Mouse (Mus musculus) embryonic facial prominence, embryonic 13.5 days (tissue): ENCODE data around the gene Pde8b. TPM values are rescaled to one million over a fixed set of nuclear protein-coding genes. Genes with fewer than 3 reads are reported as not detected.
A peak's percentile ranks its signal among the peaks of the same experiment; 100 is the strongest.
"Not testable (repeated sequence)": the region's sequence is repeated elsewhere in the genome, so short reads cannot be mapped to it uniquely, and the experiment has no call there.

ENCODE experiments used
- ATAC-seq: fragments of 200-750 bp; cut with Nextera tagmentation; 2 replicates; pipeline ENCODE4 v1.8.0; 2017; ENCODE audit warnings: low read depth; ENCODE audit not compliant: insufficient number of reproducible peaks, insufficient read depth, low FRiP score, low TSS enrichment
- H3K27ac ChIP-seq: fragments of 300-500 bp; sonication (generic); 2 replicates; pipeline ENCODE4 v1.5.1; 2015; ENCODE audit warnings: moderate library complexity, mild to moderate bottlenecking, inconsistent platforms
- H3K27me3 ChIP-seq: fragments of 300-500 bp; sonication (generic); 2 replicates; pipeline ENCODE4 v1.6.1; 2015; ENCODE audit warnings: mild to moderate bottlenecking, inconsistent platforms
- H3K36me3 ChIP-seq: fragments of 300-500 bp; sonication (generic); 2 replicates; pipeline ENCODE4 v1.6.1; 2015; ENCODE audit warnings: mild to moderate bottlenecking, inconsistent platforms
- H3K4me1 ChIP-seq: fragments of 300-500 bp; sonication (generic); 2 replicates; pipeline ENCODE4 v1.6.1; 2015; ENCODE audit warnings: inconsistent platforms
- H3K4me2 ChIP-seq: fragments of 300-500 bp; sonication (generic); 2 replicates; pipeline ENCODE4 v1.6.1; 2015; ENCODE audit warnings: moderate library complexity, mild to moderate bottlenecking, inconsistent platforms
- H3K4me3 ChIP-seq: fragments of 300-500 bp; sonication (generic); 2 replicates; pipeline ENCODE4 v1.5.1; 2015; ENCODE audit warnings: mild to moderate bottlenecking, inconsistent platforms
- H3K9ac ChIP-seq: fragments of 300-500 bp; sonication (generic); 2 replicates; pipeline ENCODE4 v1.6.1; 2015; ENCODE audit warnings: mild to moderate bottlenecking, inconsistent platforms
- H3K9me3 ChIP-seq: fragments of 300-500 bp; sonication (generic); 2 replicates; pipeline ENCODE4 v1.6.1; 2016; ENCODE audit warnings: inconsistent platforms
- WGBS: fragments of 180-500 bp; shearing (Covaris S2); methylation state at CpG from one replicate; pipeline ENCODE4 v1.1.7; 2015; ENCODE audit warnings: mixed read lengths; 5-methylcytosine and 5-hydroxymethylcytosine counted together
- polyA plus RNA-seq: library from polyadenylated mRNA; unstranded; fragments of >200 nt; fragmentation: Nextera tagmentation; extraction: Ambion mirVana; gene quantifications from 2 replicates; pipeline ENCODE4 v1.2.1, GENCODE M21; 2015

The Pde8b gene
- polyA plus RNA-seq, 1 experiment from 2014 or later = 2.6 TPM

GRCm38 (mm10) chr13:95255083-95255482, 4.9 kb upstream of the Pde8b start:
- H3K9me3 ChIP-seq = no peaks in the 10 kb centered on the region
- H3K4me3 ChIP-seq = no peak overlapping the region
- 86% methylated on average over 3 of the region's 3 CpGs for WGBS
- no peak overlapping the region for H3K4me2 ChIP-seq
- H3K36me3 ChIP-seq = no peaks in the 10 kb centered on the region
- no peak overlapping the region for H3K27ac ChIP-seq
- peaks cover 3% of the 10 kb centered on the region for H3K4me1 ChIP-seq
- peaks cover 21% of the 10 kb centered on the region for H3K27me3 ChIP-seq
- no peak for ATAC-seq
- H3K9ac ChIP-seq = no peak overlapping the region

GRCm38 (mm10) chr13:95243026-95243425, 7.1 kb downstream of the Pde8b start:
- no peak for ATAC-seq
- H3K4me2 ChIP-seq = no peak overlapping the region
- H3K36me3 ChIP-seq = no peaks in the 10 kb centered on the region
- H3K9me3 ChIP-seq = no peaks in the 10 kb centered on the region
- no peak overlapping the region for H3K4me3 ChIP-seq
- H3K4me1 ChIP-seq = no peaks in the 10 kb centered on the region
- H3K27me3 ChIP-seq = peaks cover 8% of the 10 kb centered on the region
- H3K9ac ChIP-seq = no peak overlapping the region
- no peak overlapping the region for H3K27ac ChIP-seq
- 79% methylated on average over 2 of the region's 2 CpGs for WGBS

- WGBS = 84% methylated on average over 2 of the region's 2 CpGs
- H3K9me3 ChIP-seq = no peaks in the 10 kb centered on the region
- no peak overlapping the region for H3K27ac ChIP-seq
- no peaks in the 10 kb centered on the region for H3K27me3 ChIP-seq
- H3K4me3 ChIP-seq = no peak overlapping the region
- H3K4me2 ChIP-seq = no peak overlapping the region
- H3K9ac ChIP-seq = no peak overlapping the region
- H3K36me3 ChIP-seq = no peaks in the 10 kb centered on the region
- H3K4me1 ChIP-seq = no peaks in the 10 kb centered on the region
- no peak for ATAC-seq
Measured at GRCm38 (mm10) chr13:95237488-95237887, 12.6 kb downstream of the Pde8b start.

- no peak overlapping the region for H3K27ac ChIP-seq
- no peak overlapping the region for H3K4me3 ChIP-seq
- no peaks in the 10 kb centered on the region for H3K36me3 ChIP-seq
- WGBS = 80% methylated on average over 8 of the region's 8 CpGs
- no peaks in the 10 kb centered on the region for H3K4me1 ChIP-seq
- no peaks in the 10 kb centered on the region for H3K27me3 ChIP-seq
- no peak overlapping the region for H3K9ac ChIP-seq
- H3K9me3 ChIP-seq = no peaks in the 10 kb centered on the region
- ATAC-seq = no peak
- no peak overlapping the region for H3K4me2 ChIP-seq
Measured at GRCm38 (mm10) chr13:95235261-95235660, 14.9 kb downstream of the Pde8b start.

GRCm38 (mm10) chr13:95231366-95232138, 18.6 kb downstream of the Pde8b start:
- Histone ChIP-seq H3K27ac (no peak overlapping the region), H3K36me3 (no peaks in the 10 kb centered on the region), H3K9ac (no peak overlapping the region), H3K4me3 (no peak overlapping the region), H3K4me1 (no peaks in the 10 kb centered on the region), H3K4me2 (no peak overlapping the region), H3K9me3 (no peaks in the 10 kb centered on the region), H3K27me3 (no peaks in the 10 kb centered on the region; the same call in 1 of the 2 replicates)
- ATAC-seq = no peak
- 82% methylated on average over 8 of the region's 8 CpGs for WGBS

GRCm38 (mm10) chr13:95230326-95230725, 19.8 kb downstream of the Pde8b start:
- Histone ChIP-seq H3K4me2 (no peak overlapping the region), H3K9ac (no peak overlapping the region), H3K36me3 (no peaks in the 10 kb centered on the region), H3K27ac (no peak overlapping the region), H3K9me3 (no peaks in the 10 kb centered on the region), H3K27me3 (peaks cover 5% of the 10 kb centered on the region; the same call in 1 of the 2 replicates), H3K4me1 (no peaks in the 10 kb centered on the region), H3K4me3 (no peak overlapping the region)
- WGBS = 65% methylated on average over 1 of the region's 1 CpGs
- no peak for ATAC-seq

- no peak overlapping the region for H3K4me2 ChIP-seq
- WGBS = 81% methylated on average over 2 of the region's 2 CpGs
Measured at GRCm38 (mm10) chr13:95224491-95224890, 25.6 kb downstream of the Pde8b start.

GRCm38 (mm10) chr13:95223427-95223772, 26.7 kb downstream of the Pde8b start:
- ATAC-seq = no peak
- peaks cover 10% of the 10 kb centered on the region; the same call in 1 of the 2 replicates for H3K4me1 ChIP-seq
- no peak overlapping the region for H3K27ac ChIP-seq
- H3K9ac ChIP-seq = peak overlapping the region; percentile 72
- 46% methylated on average over 2 of the region's 2 CpGs for WGBS
- H3K27me3 ChIP-seq = peaks cover 51% of the 10 kb centered on the region
- H3K9me3 ChIP-seq = no peaks in the 10 kb centered on the region
- H3K4me3 ChIP-seq = peak overlapping the region; percentile 76
- H3K36me3 ChIP-seq = no peaks in the 10 kb centered on the region
- H3K4me2 ChIP-seq = peak overlapping the region; percentile 99

More at GRCm38 (mm10) chr13:95224491-95224890, 25.6 kb downstream of the Pde8b start:
- H3K27ac ChIP-seq = no peak overlapping the region
- H3K9ac ChIP-seq = no peak overlapping the region
- H3K27me3 ChIP-seq = peaks cover 47% of the 10 kb centered on the region
- no peaks in the 10 kb centered on the region for H3K36me3 ChIP-seq
- H3K4me1 ChIP-seq = peaks cover 10% of the 10 kb centered on the region; the same call in 1 of the 2 replicates
- no peak for ATAC-seq
- no peak overlapping the region for H3K4me3 ChIP-seq
- H3K9me3 ChIP-seq = no peaks in the 10 kb centered on the region

- no peak overlapping the region for H3K27ac ChIP-seq
- H3K9me3 ChIP-seq = no peaks in the 10 kb centered on the region
- under 1% methylated on average over 90 of the region's 96 CpGs for WGBS
- peaks cover 51% of the 10 kb centered on the region for H3K27me3 ChIP-seq
- H3K4me2 ChIP-seq = peak overlapping the region; percentile 99
- peaks cover 10% of the 10 kb centered on the region; the same call in 1 of the 2 replicates for H3K4me1 ChIP-seq
- no peaks in the 10 kb centered on the region for H3K36me3 ChIP-seq
- no peak for ATAC-seq
- peak overlapping the region; percentile 76 for H3K4me3 ChIP-seq
- H3K9ac ChIP-seq = peak overlapping the region; percentile 72
Measured at GRCm38 (mm10) chr13:95222569-95223426, 27.3 kb downstream of the Pde8b start.

- H3K4me2 ChIP-seq = peak overlapping the region; percentile 99
- 3% methylated on average over 24 of the region's 24 CpGs for WGBS
- H3K27ac ChIP-seq = no peak overlapping the region
- H3K9ac ChIP-seq = peak overlapping the region; percentile 72
- peaks cover 51% of the 10 kb centered on the region for H3K27me3 ChIP-seq
- no peaks in the 10 kb centered on the region for H3K9me3 ChIP-seq
- no peaks in the 10 kb centered on the region for H3K36me3 ChIP-seq
- H3K4me3 ChIP-seq = peak overlapping the region; percentile 76
- peaks cover 10% of the 10 kb centered on the region; the same call in 1 of the 2 replicates for H3K4me1 ChIP-seq
- ATAC-seq = no peak
Measured at GRCm38 (mm10) chr13:95221882-95222568, 28.1 kb downstream of the Pde8b start.

- not testable (repeated sequence) for ATAC-seq, H3K9me3 ChIP-seq, H3K27me3 ChIP-seq, H3K27ac ChIP-seq, H3K4me2 ChIP-seq, H3K4me1 ChIP-seq, H3K9ac ChIP-seq, H3K4me3 ChIP-seq, H3K36me3 ChIP-seq
- 40% methylated on average over 1 of the region's 1 CpGs for WGBS
Measured at GRCm38 (mm10) chr13:95215661-95216170, 34.4 kb downstream of the Pde8b start.
